Mouse (Mus musculus) CH12.LX (cell line): Measurements from ENCODE around the gene Ptbp1.

Experiments used
- CHD2 ChIP-seq: IDR thresholded peaks from 2 replicates; pipeline ENCODE4 v1.6.1; 2011; ENCODE audit warnings: low read length, improper control_type of control experiment
- CTCF ChIP-seq, 2 experiments: IDR thresholded peaks in 1 of 2; conservative IDR thresholded peaks in 1 of 2; 2 replicates each; pipeline ENCODE4 v1.5.1; 2011 to 2012; ENCODE audit warnings: low read depth in 2 of 2, low read length in 2 of 2, improper control_type of control experiment in 1 of 2, inconsistent platforms in 1 of 2, mild to moderate bottlenecking in 1 of 2, moderate library complexity in 1 of 2
- EP300 ChIP-seq: IDR thresholded peaks from 2 replicates; pipeline ENCODE4 v1.6.1; 2011; ENCODE audit warnings: low read length, improper control_type of control experiment
- HCFC1 ChIP-seq: IDR thresholded peaks from 2 replicates; pipeline ENCODE4 v1.6.1; 2012; ENCODE audit warnings: low read depth, mild to moderate bottlenecking, inconsistent platforms, low read length, improper control_type of control experiment
- KAT2A ChIP-seq: IDR thresholded peaks from 2 replicates; pipeline ENCODE4 v1.6.1; 2012; ENCODE audit warnings: low read length, improper control_type of control experiment, inconsistent platforms; ENCODE audit not compliant: insufficient replicate concordance
- MXI1 ChIP-seq: IDR thresholded peaks from 2 replicates; pipeline ENCODE4 v1.6.1; 2011; ENCODE audit warnings: mild to moderate bottlenecking, low read depth, low read length, improper control_type of control experiment
- POLR2A ChIP-seq: IDR thresholded peaks from 2 replicates; pipeline ENCODE4 v1.6.1; 2011; ENCODE audit warnings: low read depth, mild to moderate bottlenecking, improper control_type of control experiment, low read length
- USF1 ChIP-seq: IDR thresholded peaks from 2 replicates; pipeline ENCODE4 v1.6.1; 2014; ENCODE audit warnings: low read depth, mild to moderate bottlenecking, inconsistent platforms, low read length, improper control_type of control experiment

GRCm38 (mm10) chr10:79865189-79865601 lies 11.0 kb downstream of the Ptbp1 start:
- no peak for TF ChIP-seq POLR2A
- no peak for TF ChIP-seq EP300
- 0 out of 2 replicates have a peak, but pooled peaks have one; percentile 12 for TF ChIP-seq MXI1
- no peak for TF ChIP-seq KAT2A
- TF ChIP-seq CTCF (conservative IDR thresholded peaks at IDR 0.05 in 1 of 2, IDR thresholded peaks at IDR 0.05 in 1 of 2; ENCODE audit: low read depth in 2 of 2, low read length in 2 of 2) = no peak
- peak; percentile 56; the same call in 1 of the 2 replicates for TF ChIP-seq CHD2
- no peak for TF ChIP-seq HCFC1
- TF ChIP-seq USF1 = no peak
